Mouse (Mus musculus) limb, embryonic 13.5 days (tissue): Measurements from ENCODE around the gene Serhl. TPM values are rescaled to one million over a fixed set of nuclear protein-coding genes. Genes with fewer than 3 reads are reported as not detected.
"Not testable (repeated sequence)": the region's sequence is repeated elsewhere in the genome, so short reads cannot be mapped to it uniquely, and the experiment has no call there.

ENCODE experiments used
- ATAC-seq: fragments of 200-750 bp; cut with Nextera tagmentation; 2 replicates; pipeline ENCODE4 v1.8.0; 2017; ENCODE audit warnings: low read depth, moderate number of reproducible peaks, moderate TSS enrichment; ENCODE audit not compliant: low FRiP score
- H3K27ac ChIP-seq: fragments of 300-500 bp; sonication (generic); 2 replicates; pipeline ENCODE4 v1.5.1; 2015; ENCODE audit warnings: inconsistent platforms, mild to moderate bottlenecking, moderate library complexity
- H3K27me3 ChIP-seq: fragments of 300-500 bp; sonication (generic); 2 replicates; pipeline ENCODE4 v1.6.1; 2015; ENCODE audit warnings: mild to moderate bottlenecking, inconsistent platforms
- H3K36me3 ChIP-seq: fragments of 300-500 bp; sonication (generic); 2 replicates; pipeline ENCODE4 v1.6.1; 2015; ENCODE audit warnings: inconsistent platforms, mild to moderate bottlenecking, moderate library complexity
- H3K4me1 ChIP-seq: fragments of 300-500 bp; sonication (generic); 2 replicates; pipeline ENCODE4 v1.6.1; 2015; ENCODE audit warnings: inconsistent platforms
- H3K4me2 ChIP-seq: fragments of 300-500 bp; sonication (generic); replicated peaks from 2 replicates; pipeline ENCODE4 v1.6.1; 2015; ENCODE audit warnings: inconsistent platforms, mild to moderate bottlenecking, moderate library complexity
- H3K4me3 ChIP-seq: fragments of 300-500 bp; sonication (generic); 2 replicates; pipeline ENCODE4 v1.5.1; 2015; ENCODE audit warnings: moderate library complexity, mild to moderate bottlenecking, inconsistent platforms
- H3K9ac ChIP-seq: fragments of 300-500 bp; sonication (generic); 2 replicates; pipeline ENCODE4 v1.6.1; 2015; ENCODE audit warnings: mild to moderate bottlenecking, inconsistent platforms
- H3K9me3 ChIP-seq: fragments of 300-500 bp; sonication (generic); 2 replicates; pipeline ENCODE4 v1.6.1; 2016; ENCODE audit warnings: inconsistent platforms
- WGBS: fragments of 180-500 bp; shearing (Covaris S2); methylation state at CpG from one replicate; pipeline ENCODE4 v1.1.7; 2015; 5-methylcytosine and 5-hydroxymethylcytosine counted together
- polyA plus RNA-seq: library from polyadenylated mRNA; unstranded; fragments of >200 nt; fragmentation: Nextera tagmentation; extraction: Ambion mirVana; gene quantifications from 2 replicates; pipeline ENCODE4 v1.2.1, GENCODE M21; 2015

Gene Serhl
- 58.9 and 59.5 TPM in 2 replicates for polyA plus RNA-seq

DNA sequence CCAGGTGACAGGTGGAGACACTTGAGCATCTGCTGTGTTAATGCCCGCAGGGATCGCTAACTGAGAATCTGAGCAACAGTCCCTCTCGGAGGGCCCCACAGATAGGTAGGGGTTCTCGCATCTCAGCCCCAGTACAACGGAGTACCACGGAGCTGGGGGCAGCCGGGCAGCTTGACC is at the start of gene Serhl:
Serhl (plus strand) TSS at position 78 of the 177 bp plus-strand sequence.
- H3K9ac ChIP-seq = no peak within 1 kb of the TSS
- peak within 1 kb of the TSS; percentile 9; the same call in 1 of the 2 replicates for H3K4me3 ChIP-seq
- 10% methylated on average over 7 of the region's 7 CpGs for WGBS
- H3K9me3 ChIP-seq = no peaks in the 10 kb centered on the region
- peaks cover 30% of the 10 kb centered on the region for H3K4me1 ChIP-seq
- no peaks in the 10 kb centered on the region for H3K36me3 ChIP-seq
- H3K27ac ChIP-seq = peak within 1 kb of the TSS; percentile 10; the same call in 1 of the 2 replicates
- H3K27me3 ChIP-seq = peaks cover 26% of the 10 kb centered on the region
- H3K4me2 ChIP-seq = peak within 1 kb of the TSS; percentile 43
- no peak for ATAC-seq

DNA sequence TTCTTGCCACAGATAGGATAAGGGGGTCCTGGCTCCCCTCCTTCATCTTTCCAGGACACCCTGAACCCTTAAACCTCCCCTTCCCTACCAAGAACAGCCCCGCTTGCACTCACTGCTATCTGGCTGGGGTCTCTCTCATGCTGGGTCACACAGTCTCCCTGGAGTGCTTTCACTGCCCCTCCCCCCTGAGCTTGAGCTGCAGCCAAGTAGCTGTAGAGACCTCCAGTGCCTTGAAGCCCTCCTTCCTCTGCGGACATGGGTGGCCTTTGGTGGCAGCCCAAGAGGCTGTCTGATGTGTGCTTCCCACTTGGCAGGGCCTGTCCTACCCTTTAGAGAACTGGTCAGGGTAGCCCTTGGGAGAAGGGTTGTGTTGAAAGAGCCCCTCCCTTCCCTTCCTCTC is 49.1 kb upstream of the Serhl start:
- Histone ChIP-seq H3K4me1 (peaks cover 49% of the 10 kb centered on the region), H3K27me3 (peaks cover 5% of the 10 kb centered on the region), H3K4me2 (no peak overlapping the region), H3K36me3 (no peaks in the 10 kb centered on the region), H3K9me3 (no peaks in the 10 kb centered on the region), H3K27ac (no peak overlapping the region), H3K9ac (no peak overlapping the region), H3K4me3 (no peak overlapping the region)
- ATAC-seq = no peak
- 56% methylated on average over 2 of the region's 2 CpGs for WGBS

DNA sequence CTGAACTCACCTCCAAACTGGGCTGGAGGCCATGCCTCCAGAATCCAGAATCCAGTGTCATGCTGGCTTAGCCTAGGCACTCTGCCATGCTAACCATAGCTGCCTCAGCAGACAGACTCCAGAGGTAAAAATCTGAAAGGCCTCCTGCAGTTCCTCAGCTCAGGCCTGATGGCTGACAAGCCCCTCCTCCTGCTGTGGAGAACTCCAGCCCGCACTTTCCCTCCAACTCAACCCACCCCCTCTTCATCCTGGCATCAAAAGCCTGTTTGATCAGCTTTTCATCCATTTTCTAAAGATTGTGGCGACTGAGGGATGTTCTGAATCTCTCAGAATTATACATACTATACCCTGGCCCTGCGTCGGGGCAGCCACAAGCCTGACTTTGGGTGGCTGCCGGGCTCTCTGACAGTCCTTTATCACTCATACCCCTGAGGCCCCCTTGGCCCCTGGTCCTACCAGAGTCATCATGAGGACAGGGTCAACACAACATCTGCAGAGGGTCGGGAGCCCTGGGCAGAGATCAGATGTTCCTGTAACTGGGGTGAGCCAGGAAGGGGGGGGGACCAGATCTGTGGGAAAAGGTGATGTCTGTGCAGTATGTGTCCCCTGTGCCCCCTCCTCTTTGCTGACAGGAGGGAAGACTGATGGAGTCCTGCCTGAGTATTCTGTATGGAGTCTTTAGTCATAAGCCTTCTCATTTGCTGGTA is 46.5 kb upstream of the Serhl start:
- no peaks in the 10 kb centered on the region for H3K27me3 ChIP-seq
- peak overlapping the region; percentile 48 for H3K4me2 ChIP-seq
- peaks cover 38% of the 10 kb centered on the region for H3K4me1 ChIP-seq
- H3K9ac ChIP-seq = peak overlapping the region; percentile 43; the same call in 1 of the 2 replicates
- H3K9me3 ChIP-seq = peaks cover 9% of the 10 kb centered on the region
- WGBS = 11% methylated on average over 6 of the region's 6 CpGs
- H3K27ac ChIP-seq = no peak overlapping the region
- H3K4me3 ChIP-seq = no peak overlapping the region
- ATAC-seq = peak; percentile 37; the same call in 1 of the 2 replicates
- no peaks in the 10 kb centered on the region for H3K36me3 ChIP-seq

DNA sequence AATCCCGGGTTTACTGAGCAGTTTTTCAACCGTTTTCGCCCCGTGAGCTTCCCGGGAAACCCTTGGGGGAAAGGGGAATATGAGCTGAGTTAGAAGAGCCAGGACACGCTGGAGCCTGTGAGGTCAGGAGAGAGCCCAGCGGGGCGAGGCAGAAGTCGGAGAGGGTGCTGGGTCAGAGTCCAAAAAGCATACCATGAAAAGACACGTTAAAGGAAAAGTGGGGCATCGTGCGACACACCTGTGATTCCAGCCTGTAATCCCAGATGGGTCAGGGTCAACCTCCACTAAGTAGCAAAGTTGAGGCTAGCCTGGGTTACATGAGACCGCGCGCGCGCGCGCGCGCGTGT is 46.0 kb upstream of the Serhl start:
- Histone ChIP-seq H3K4me1 (peaks cover 36% of the 10 kb centered on the region), H3K27me3 (no peaks in the 10 kb centered on the region), H3K4me2 (peak overlapping the region; percentile 48), H3K4me3 (no peak overlapping the region), H3K9me3 (peaks cover 9% of the 10 kb centered on the region), H3K27ac (no peak overlapping the region), H3K9ac (peak overlapping the region; percentile 43; the same call in 1 of the 2 replicates), H3K36me3 (no peaks in the 10 kb centered on the region)
- 64% methylated on average over 22 of the region's 22 CpGs for WGBS
- ATAC-seq = no peak

DNA sequence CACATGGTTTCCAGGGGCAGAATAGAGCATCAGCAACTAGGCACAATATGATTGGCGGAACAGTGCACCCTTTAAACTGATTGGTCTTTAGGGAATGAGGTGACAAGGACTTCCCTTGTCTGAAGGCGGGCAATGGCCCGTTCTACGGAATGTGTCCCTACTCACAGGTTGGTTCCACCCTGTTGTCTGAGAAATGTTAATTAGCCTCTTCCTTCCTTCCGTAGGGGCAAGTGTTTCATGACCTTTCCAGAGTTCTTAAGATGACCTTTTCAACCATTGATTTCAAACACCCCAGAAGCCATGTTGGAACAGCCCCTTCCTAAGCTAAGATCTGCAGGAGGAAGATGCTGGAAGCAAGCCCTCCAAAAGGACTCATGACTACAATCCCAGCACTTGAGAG is 43.7 kb upstream of the Serhl start:
- not testable (repeated sequence) for H3K27me3 ChIP-seq, H3K4me3 ChIP-seq, H3K27ac ChIP-seq, H3K4me2 ChIP-seq, H3K9me3 ChIP-seq, H3K9ac ChIP-seq, H3K36me3 ChIP-seq, ATAC-seq
- H3K4me1 ChIP-seq = peaks cover 24% of the 10 kb centered on the region
- WGBS = 89% methylated on average over 5 of the region's 5 CpGs

DNA sequence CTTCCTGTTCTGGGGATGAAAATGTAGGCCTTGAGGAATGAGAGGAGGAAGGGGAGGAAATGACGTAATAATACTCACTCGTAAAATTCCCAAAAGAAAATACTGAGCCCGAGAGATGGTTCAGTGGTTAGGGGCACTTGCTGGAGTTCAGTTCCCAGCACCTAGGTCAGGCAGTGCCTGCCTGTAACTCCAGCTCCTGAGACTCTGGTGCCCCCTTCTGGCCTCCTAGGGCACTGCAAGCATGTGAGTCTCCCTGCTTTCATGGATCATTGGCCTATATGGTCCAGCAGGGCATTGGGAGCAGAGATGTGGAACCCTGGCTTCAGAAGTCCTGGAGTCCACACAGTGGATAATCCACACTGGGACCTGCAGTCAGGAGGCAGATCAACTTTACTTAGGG is 43.0 kb upstream of the Serhl start:
- Histone ChIP-seq H3K9me3 (peaks cover 9% of the 10 kb centered on the region), H3K27me3 (no peaks in the 10 kb centered on the region), H3K9ac (no peak overlapping the region), H3K4me1 (peaks cover 24% of the 10 kb centered on the region), H3K27ac (no peak overlapping the region), H3K36me3 (no peaks in the 10 kb centered on the region), H3K4me3 (no peak overlapping the region), H3K4me2 (no peak overlapping the region)
- 94% methylated on average over 3 of the region's 3 CpGs for WGBS
- ATAC-seq = no peak

DNA sequence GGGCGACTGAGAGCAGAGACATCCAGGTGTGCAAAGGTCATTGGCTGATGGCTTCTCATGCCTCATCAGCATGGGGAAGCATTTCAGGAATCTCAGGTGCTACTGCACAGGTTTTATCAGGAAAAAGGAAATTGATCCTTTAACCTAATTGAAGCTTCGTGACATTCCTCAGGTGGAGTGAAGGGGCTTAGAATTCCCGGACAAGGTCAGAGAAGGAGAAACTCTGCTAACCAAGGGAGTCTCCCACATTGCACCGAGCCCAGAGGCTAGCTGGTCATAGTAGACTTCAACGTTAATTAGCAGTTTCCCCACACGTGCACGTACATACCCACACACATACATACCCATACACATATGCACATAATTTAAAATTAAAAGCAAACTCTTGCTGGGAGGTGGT is 42.6 kb upstream of the Serhl start:
- Histone ChIP-seq H3K36me3 (no peaks in the 10 kb centered on the region), H3K4me3 (no peak overlapping the region), H3K27ac (no peak overlapping the region), H3K9ac (no peak overlapping the region), H3K4me1 (peaks cover 25% of the 10 kb centered on the region), H3K27me3 (no peaks in the 10 kb centered on the region), H3K4me2 (no peak overlapping the region), H3K9me3 (peaks cover 9% of the 10 kb centered on the region)
- no peak for ATAC-seq
- 66% methylated on average over 7 of the region's 7 CpGs for WGBS

DNA sequence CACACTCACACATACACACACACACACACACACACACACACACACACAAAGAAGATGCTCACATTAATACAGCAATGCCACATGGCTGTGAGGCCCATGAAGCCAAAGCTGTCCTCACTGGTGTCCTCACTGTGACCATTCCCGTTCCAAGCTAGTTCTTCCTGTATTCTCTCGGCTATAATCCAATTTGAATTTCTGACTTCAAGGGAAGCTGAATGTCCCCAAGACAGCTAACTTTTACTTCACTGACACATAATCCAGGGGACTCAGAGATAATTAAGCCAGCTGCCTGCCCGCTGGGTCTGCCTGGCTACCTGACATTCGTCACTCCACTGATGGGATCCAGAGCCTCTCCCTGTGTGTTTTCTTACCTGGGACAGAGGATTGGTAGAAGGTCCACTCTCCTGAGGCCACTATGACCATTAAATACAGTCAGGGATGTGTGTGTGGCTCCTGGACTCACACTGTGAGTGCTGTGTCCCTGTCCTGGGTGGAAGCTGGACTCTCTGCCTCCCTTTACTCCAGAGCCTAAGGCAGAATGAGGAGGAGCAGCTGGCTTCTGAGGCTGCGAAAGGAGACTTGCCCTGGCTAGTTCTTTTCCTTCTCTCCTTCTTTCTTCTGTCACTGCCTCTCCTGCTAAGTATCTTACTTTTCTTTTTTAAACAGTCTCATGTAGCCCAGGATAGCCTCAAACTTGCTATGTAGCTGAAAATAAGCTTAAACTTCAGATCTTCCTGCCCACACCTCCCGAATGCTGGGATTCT is 36.8 kb upstream of the Serhl start:
- no peak overlapping the region; the same call in 1 of the 2 replicates for H3K9ac ChIP-seq
- no peak overlapping the region for H3K27ac ChIP-seq
- ATAC-seq = no peak
- 46% methylated on average over 6 of the region's 6 CpGs for WGBS
- no peaks in the 10 kb centered on the region for H3K36me3 ChIP-seq
- H3K4me3 ChIP-seq = no peak overlapping the region
- H3K4me2 ChIP-seq = no peak overlapping the region
- H3K4me1 ChIP-seq = peaks cover 32% of the 10 kb centered on the region
- peaks cover 6% of the 10 kb centered on the region for H3K27me3 ChIP-seq
- peaks cover 3% of the 10 kb centered on the region; the same call in 1 of the 2 replicates for H3K9me3 ChIP-seq

DNA sequence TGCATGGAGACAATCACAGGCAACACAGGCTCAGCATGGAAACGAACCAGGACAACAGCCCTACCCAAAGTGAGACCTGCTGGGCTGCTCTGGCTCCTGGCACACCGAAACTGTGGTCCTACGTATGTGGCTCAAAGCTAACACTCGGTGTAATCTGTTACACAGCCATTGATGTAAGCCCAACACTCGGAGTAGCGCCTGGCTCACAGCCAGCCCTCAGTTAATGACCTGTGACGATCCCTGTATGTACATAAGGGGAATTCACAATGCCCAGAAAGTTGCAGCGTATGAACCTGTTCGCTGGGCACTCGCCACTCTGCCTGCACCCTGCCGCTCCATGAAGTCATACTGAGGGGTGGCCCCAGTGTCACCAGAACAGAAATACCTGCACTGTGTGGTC is 36.0 kb upstream of the Serhl start:
- Histone ChIP-seq H3K27me3 (peaks cover 6% of the 10 kb centered on the region), H3K4me2 (no peak overlapping the region), H3K4me1 (peaks cover 26% of the 10 kb centered on the region), H3K27ac (no peak overlapping the region), H3K4me3 (no peak overlapping the region), H3K9me3 (peaks cover 4% of the 10 kb centered on the region; the same call in 1 of the 2 replicates), H3K36me3 (no peaks in the 10 kb centered on the region), H3K9ac (no peak overlapping the region)
- no peak for ATAC-seq
- 32% methylated on average over 11 of the region's 11 CpGs for WGBS

DNA sequence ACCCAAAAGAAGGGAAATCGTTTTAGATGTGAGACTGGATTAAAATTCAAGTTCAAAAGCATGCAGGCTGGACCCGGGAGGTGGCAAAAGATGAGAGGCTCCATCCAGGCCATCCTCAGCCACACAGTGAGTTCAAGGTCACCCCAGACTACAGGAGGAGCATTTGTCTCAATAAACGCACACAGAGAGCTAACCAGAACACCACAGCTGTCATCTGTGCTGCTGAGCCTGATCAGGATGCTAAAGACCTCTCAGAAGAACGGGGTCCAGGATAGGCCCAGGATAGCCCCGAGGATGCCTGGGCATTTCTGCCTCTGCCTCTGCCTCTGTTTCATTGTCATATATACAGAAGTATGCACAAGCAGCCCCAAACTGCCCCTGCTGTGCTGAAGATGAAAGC is 33.7 kb upstream of the Serhl start:
- 42% methylated on average over 5 of the region's 5 CpGs for WGBS
- no peak overlapping the region for H3K4me3 ChIP-seq
- ATAC-seq = no peak

DNA sequence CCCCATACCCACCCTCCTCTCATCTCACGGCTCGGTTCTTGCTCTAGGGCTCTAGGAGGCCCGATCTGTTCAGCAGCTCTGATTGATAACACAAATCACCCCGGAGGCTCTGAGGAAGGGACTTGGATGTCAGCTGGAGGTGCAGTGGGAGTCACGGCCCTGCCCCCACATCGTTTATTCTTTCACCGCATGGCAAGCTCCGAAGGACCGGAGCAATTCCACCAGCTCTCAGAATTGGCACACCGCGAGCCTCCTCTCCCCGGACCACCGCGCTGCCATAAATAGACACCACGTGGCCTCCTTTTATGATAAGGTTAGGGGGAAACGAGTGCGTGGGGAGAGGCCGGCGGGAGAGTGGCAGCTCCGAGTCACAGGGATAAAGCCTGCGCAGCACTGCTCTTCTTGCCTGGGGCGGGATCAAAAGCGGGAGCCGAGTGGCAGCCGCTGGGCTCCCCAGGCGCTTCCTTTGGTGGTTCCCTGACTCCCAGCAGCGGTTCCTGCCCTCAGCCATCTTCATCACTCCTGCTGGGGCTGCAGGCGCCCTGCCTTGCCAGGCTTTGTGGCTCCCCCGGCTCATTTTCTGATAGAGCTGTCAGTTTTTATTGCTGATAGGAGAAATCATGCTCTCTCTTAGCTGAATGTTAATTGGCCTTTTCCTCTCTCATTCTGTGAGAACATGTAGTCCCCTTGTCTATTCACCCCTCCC is 32.8 kb upstream of the Serhl start:
- H3K27ac ChIP-seq = no peak overlapping the region
- H3K9me3 ChIP-seq = peaks cover 4% of the 10 kb centered on the region; the same call in 1 of the 2 replicates
- ATAC-seq = peak; percentile 60; the same call in 1 of the 2 replicates
- H3K4me1 ChIP-seq = peaks cover 29% of the 10 kb centered on the region
- peak overlapping the region; percentile 81 for H3K4me2 ChIP-seq
- H3K4me3 ChIP-seq = peak overlapping the region; percentile 42
- H3K9ac ChIP-seq = peak overlapping the region; percentile 59; the same call in 1 of the 2 replicates
- under 1% methylated on average over 29 of the region's 29 CpGs for WGBS
- H3K27me3 ChIP-seq = peaks cover 6% of the 10 kb centered on the region
- no peaks in the 10 kb centered on the region for H3K36me3 ChIP-seq

More for the DNA sequence above, 33.7 kb upstream of the Serhl start:
- no peak overlapping the region for H3K9ac ChIP-seq
- no peaks in the 10 kb centered on the region for H3K36me3 ChIP-seq
- peaks cover 6% of the 10 kb centered on the region for H3K27me3 ChIP-seq
- H3K4me1 ChIP-seq = peaks cover 26% of the 10 kb centered on the region
- H3K27ac ChIP-seq = no peak overlapping the region
- no peak overlapping the region for H3K4me2 ChIP-seq
- peaks cover 4% of the 10 kb centered on the region; the same call in 1 of the 2 replicates for H3K9me3 ChIP-seq

DNA sequence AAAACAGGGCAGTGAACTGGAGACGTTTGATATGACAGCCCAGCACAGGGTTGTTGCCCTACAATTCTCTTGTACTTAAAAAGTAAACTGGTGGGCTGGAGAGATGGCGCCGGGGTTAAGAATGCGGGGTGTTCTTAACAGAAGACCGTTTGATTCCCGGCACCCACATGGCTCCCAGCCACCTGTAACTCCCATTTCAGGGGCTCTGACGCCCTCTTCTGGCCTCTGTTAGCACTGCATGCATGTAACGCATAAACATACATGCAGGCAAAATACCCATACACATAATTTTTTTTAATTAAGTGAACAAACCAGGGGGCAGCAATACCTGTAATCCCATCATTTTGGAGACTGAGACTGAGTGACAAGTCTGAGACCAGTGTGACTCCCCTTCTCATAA is 31.8 kb upstream of the Serhl start:
- Histone ChIP-seq H3K36me3 (no peaks in the 10 kb centered on the region), H3K4me3 (no peak overlapping the region), H3K27ac (no peak overlapping the region), H3K9ac (no peak overlapping the region), H3K27me3 (peaks cover 5% of the 10 kb centered on the region), H3K9me3 (peaks cover 4% of the 10 kb centered on the region; the same call in 1 of the 2 replicates), H3K4me2 (0 out of 2 replicates have a peak overlapping the region, but pooled peaks have one; percentile 81), H3K4me1 (peaks cover 29% of the 10 kb centered on the region)
- 71% methylated on average over 8 of the region's 8 CpGs for WGBS
- no peak for ATAC-seq
